Mouse (Mus musculus) frontal cortex, postnatal 10 days (tissue): ENCODE measurements at regions not wholly inside any gene's neighbourhood (a gene's known extent, or its start where the extent isn't known, plus 50 kb on each side); places are given as distances from the start of the nearest gene placed in this dataset.

Experiments
- DNase-seq, 2 experiments: peaks; one replicate each; pipeline ENCODE4 v3.0.0; 2022; ENCODE audit warnings: low spot score in 2 of 2, mixed read lengths in 1 of 2

GRCm38 (mm10) chr1:56453756-56454155 lies 183.5 kb downstream of the Hsfy2 start:
- no peak for DNase-seq

GRCm38 (mm10) chr1:56442835-56443234 lies 194.4 kb downstream of the Hsfy2 start:
- DNase-seq = no peak

- no peak for DNase-seq
Measured at GRCm38 (mm10) chr1:56406786-56407185, 230.4 kb downstream of the Hsfy2 start.

- DNase-seq = no peak
Measured at GRCm38 (mm10) chr1:56403351-56403750, 233.9 kb downstream of the Hsfy2 start.

GRCm38 (mm10) chr1:56395832-56396231 lies 241.4 kb downstream of the Hsfy2 start:
- DNase-seq = no peak

GRCm38 (mm10) chr1:56387086-56387485 lies 250.1 kb downstream of the Hsfy2 start:
- no peak for DNase-seq

GRCm38 (mm10) chr1:56366319-56366718 lies 270.9 kb downstream of the Hsfy2 start:
- DNase-seq = no peak

GRCm38 (mm10) chr1:56360857-56361256 lies 276.4 kb downstream of the Hsfy2 start:
- no peak for DNase-seq

GRCm38 (mm10) chr1:56346638-56347037 lies 290.6 kb downstream of the Hsfy2 start:
- DNase-seq = no peak

GRCm38 (mm10) chr1:56344952-56345351 lies 292.3 kb downstream of the Hsfy2 start:
- DNase-seq = no peak

GRCm38 (mm10) chr1:56327381-56327780 lies 309.9 kb downstream of the Hsfy2 start:
- DNase-seq = no peak

- no peak for DNase-seq
Measured at GRCm38 (mm10) chr1:56308586-56308985, 328.6 kb downstream of the Hsfy2 start.

GRCm38 (mm10) chr1:56294391-56294790 lies 342.8 kb downstream of the Hsfy2 start:
- no peak for DNase-seq

- DNase-seq = no peak
Measured at GRCm38 (mm10) chr1:56289748-56290147, 347.5 kb downstream of the Hsfy2 start.

- no peak for DNase-seq
Measured at GRCm38 (mm10) chr1:56286386-56287045, 350.7 kb downstream of the Hsfy2 start.

GRCm38 (mm10) chr1:56261708-56262107 lies 375.5 kb downstream of the Hsfy2 start:
- DNase-seq = no peak

GRCm38 (mm10) chr1:56260759-56261158 lies 376.5 kb downstream of the Hsfy2 start:
- DNase-seq = no peak

GRCm38 (mm10) chr1:56256839-56257490 lies 380.3 kb downstream of the Hsfy2 start:
- no peak for DNase-seq

GRCm38 (mm10) chr1:56239686-56240085 lies 397.5 kb downstream of the Hsfy2 start:
- no peak for DNase-seq

GRCm38 (mm10) chr1:56226314-56227008 lies 410.8 kb downstream of the Hsfy2 start:
- DNase-seq = no peak

- no peak for DNase-seq
Measured at GRCm38 (mm10) chr1:56219700-56220099, 417.5 kb downstream of the Hsfy2 start.

GRCm38 (mm10) chr1:56210712-56211371 lies 426.4 kb downstream of the Hsfy2 start:
- DNase-seq = no peak
